Mouse (Mus musculus): ENCODE results near the gene Sh3bp5.

Gene Sh3bp5

GRCm38 (mm10) chr14:31433851-31434360 is 2.0 kb downstream of the Sh3bp5 start:
- peak; percentile 49 for DNase-seq (ENCODE audit: low read depth)

- DNase-seq (ENCODE audit: low read depth), result no peak
Measured at GRCm38 (mm10) chr14:31433126-31433525, 2.8 kb downstream of the Sh3bp5 start.

GRCm38 (mm10) chr14:31432424-31432823 is 3.5 kb downstream of the Sh3bp5 start:
- DNase-seq (ENCODE audit: low read depth), result no peak

- no peak for DNase-seq (ENCODE audit: low read depth)
Measured at GRCm38 (mm10) chr14:31431789-31432330, 4.0 kb downstream of the Sh3bp5 start.

- DNase-seq (ENCODE audit: low read depth), result no peak
Measured at GRCm38 (mm10) chr14:31429004-31429395, 6.9 kb downstream of the Sh3bp5 start.

GRCm38 (mm10) chr14:31428211-31429003 is 7.5 kb downstream of the Sh3bp5 start:
- DNase-seq (ENCODE audit: low read depth), result no peak

- DNase-seq (ENCODE audit: low read depth), result no peak
Measured at GRCm38 (mm10) chr14:31422961-31423791, 12.7 kb downstream of the Sh3bp5 start.

GRCm38 (mm10) chr14:31422395-31422794 is 13.5 kb downstream of the Sh3bp5 start:
- DNase-seq (ENCODE audit: low read depth), result no peak

GRCm38 (mm10) chr14:31421509-31422295 is 14.2 kb downstream of the Sh3bp5 start:
- DNase-seq (ENCODE audit: low read depth), result no peak

GRCm38 (mm10) chr14:31420985-31421384 is 14.9 kb downstream of the Sh3bp5 start:
- DNase-seq (ENCODE audit: low read depth), result no peak

- no peak for DNase-seq (ENCODE audit: low read depth)
Measured at GRCm38 (mm10) chr14:31420562-31420961, 15.3 kb downstream of the Sh3bp5 start.

GRCm38 (mm10) chr14:31420135-31420534 is 15.7 kb downstream of the Sh3bp5 start:
- DNase-seq (ENCODE audit: low read depth), result no peak

GRCm38 (mm10) chr14:31419279-31419678 is 16.6 kb downstream of the Sh3bp5 start:
- DNase-seq (ENCODE audit: low read depth), result no peak

GRCm38 (mm10) chr14:31416835-31417549 is 18.9 kb downstream of the Sh3bp5 start:
- DNase-seq (ENCODE audit: low read depth), result no peak

GRCm38 (mm10) chr14:31416411-31416810 is 19.5 kb downstream of the Sh3bp5 start:
- DNase-seq (ENCODE audit: low read depth), result no peak

GRCm38 (mm10) chr14:31414967-31415376 is 20.9 kb downstream of the Sh3bp5 start:
- DNase-seq (ENCODE audit: low read depth), result no peak

- DNase-seq (ENCODE audit: low read depth), result no peak
Measured at GRCm38 (mm10) chr14:31414235-31414966, 21.5 kb downstream of the Sh3bp5 start.

GRCm38 (mm10) chr14:31413475-31414086 is 22.3 kb downstream of the Sh3bp5 start:
- no peak for DNase-seq (ENCODE audit: low read depth)

- DNase-seq (ENCODE audit: low read depth), result no peak
Measured at GRCm38 (mm10) chr14:31412651-31413056, 23.2 kb downstream of the Sh3bp5 start.

GRCm38 (mm10) chr14:31410737-31411136 is 25.1 kb downstream of the Sh3bp5 start:
- DNase-seq (ENCODE audit: low read depth), result no peak

Measured in fibroblast of lung, adult 2 months (primary cell).